Mouse (Mus musculus): ENCODE data around the gene Lpp.

The Lpp gene

GRCm38 (mm10) chr16:24438438-24438837 is 45.1 kb downstream of the Lpp start:
- peak; percentile 84 for DNase-seq

- DNase-seq: no peak
These were observed 48.0 kb downstream of the Lpp start for GRCm38 (mm10) chr16:24441338-24441737.

- no peak for DNase-seq
These were observed 49.3 kb downstream of the Lpp start for GRCm38 (mm10) chr16:24442500-24443122.

- DNase-seq: no peak
These were observed 49.8 kb downstream of the Lpp start for GRCm38 (mm10) chr16:24443123-24443515.

- DNase-seq: no peak
These were observed 50.2 kb downstream of the Lpp start for GRCm38 (mm10) chr16:24443555-24443954.

- DNase-seq: no peak
These were observed 51.5 kb downstream of the Lpp start for GRCm38 (mm10) chr16:24444818-24445217.

GRCm38 (mm10) chr16:24445473-24445872 is 52.2 kb downstream of the Lpp start:
- no peak for DNase-seq

GRCm38 (mm10) chr16:24446449-24446848 is 53.1 kb downstream of the Lpp start:
- DNase-seq: no peak

- DNase-seq: peak; percentile 66
These were observed 54.6 kb downstream of the Lpp start for GRCm38 (mm10) chr16:24447666-24448492.

- no peak for DNase-seq
These were observed 55.2 kb downstream of the Lpp start for GRCm38 (mm10) chr16:24448493-24448845.

GRCm38 (mm10) chr16:24449806-24450205 is 56.5 kb downstream of the Lpp start:
- DNase-seq: peak; percentile 93

- DNase-seq: no peak
These were observed 56.9 kb downstream of the Lpp start for GRCm38 (mm10) chr16:24450256-24450655.

GRCm38 (mm10) chr16:24451123-24451522 is 57.8 kb downstream of the Lpp start:
- no peak for DNase-seq

GRCm38 (mm10) chr16:24453536-24453935 is 60.2 kb downstream of the Lpp start:
- DNase-seq: no peak

- no peak for DNase-seq
These were observed 61.2 kb downstream of the Lpp start for GRCm38 (mm10) chr16:24454493-24454892.

- no peak for DNase-seq
These were observed 62.1 kb downstream of the Lpp start for GRCm38 (mm10) chr16:24455361-24455855.

- DNase-seq: no peak
These were observed 70.5 kb downstream of the Lpp start for GRCm38 (mm10) chr16:24463842-24464241.

GRCm38 (mm10) chr16:24464436-24464835 is 71.1 kb downstream of the Lpp start:
- DNase-seq: peak; percentile 78

- peak; percentile 73 for DNase-seq
These were observed 72.3 kb downstream of the Lpp start for GRCm38 (mm10) chr16:24465633-24466032.

GRCm38 (mm10) chr16:24467544-24468290 is 74.4 kb downstream of the Lpp start:
- no peak for DNase-seq

- DNase-seq: peak; percentile 79
These were observed 76.0 kb downstream of the Lpp start for GRCm38 (mm10) chr16:24469313-24469712.

GRCm38 (mm10) chr16:24470601-24471000 is 77.3 kb downstream of the Lpp start:
- no peak for DNase-seq

GRCm38 (mm10) chr16:24471029-24471428 is 77.7 kb downstream of the Lpp start:
- DNase-seq: no peak

- DNase-seq: no peak
These were observed 78.5 kb downstream of the Lpp start for GRCm38 (mm10) chr16:24471801-24472200.

Measured in kidney, adult 9 months (tissue).